ENCODE assay signal across 17 mouse cellular contexts in genomic region chr19:10057486-10058351, GRCm38 (mm10). TPM values are rescaled to one million over a fixed set of nuclear protein-coding genes. Genes with fewer than 3 reads are reported as not detected.
DNase-seq lines count a peak whose midpoint lies in the region; ATAC-seq lines count a peak whose summit lies in the region.
"Had no signal": no experiment of that assay in that cellular context is flagged by ENCODE, and none has a peak within 500 bp of the region (broad histone marks: within the 10 kb centered on the region; RNA-seq: fewer than 3 reads in every experiment).

No protein-coding gene starts in this region.

- ATAC-seq in intestine, embryonic 15.5 days = peak; percentile 55
- ATAC-seq in lung, embryonic 16.5 days (ENCODE audit: low read depth) = peak; percentile 18
- ATAC-seq: activated CD4-positive, CD25-positive, alpha-beta regulatory T cell, adult 4 months; forebrain, postnatal 0 days had no signal

- DNase-seq in 3134 (ENCODE audit: extremely low read depth, insufficient read length, low spot score) = peak; percentile 24
- peak; percentile 96 to 97 for DNase-seq in kidney, postnatal 36 days
- no peak for DNase-seq in urinary bladder, adult 18-20 months (ENCODE audit: low spot score in 2 of 2)
- no peak for DNase-seq in urinary bladder, adult 2 months (ENCODE audit: low spot score)
- no peak for DNase-seq in B cell, adult 2 months
- DNase-seq in cerebellum, postnatal 25 days = no peak
- DNase-seq: cerebellum, adult 11 months; forebrain, postnatal 0 days; heart, adult 2 months; left cerebral cortex, postnatal 4 days; right cerebral cortex, postnatal 25 days; thymus, postnatal 14 days had no signal

- WGBS in intestine, embryonic 15.5 days = 48% methylated on average over 11 of the region's 11 CpGs
- WGBS in lung, embryonic 16.5 days = 38% methylated on average over 11 of the region's 11 CpGs

- H3K4me2 ChIP-seq in intestine, embryonic 15.5 days (replicated peaks) = peak overlapping the region; percentile 32
- H3K4me2 ChIP-seq in lung, embryonic 16.5 days (ENCODE audit: low read depth, low read length) = no peak overlapping the region
- H3K4me2 ChIP-seq: embryonic facial prominence, embryonic 12.5 days; hindbrain, embryonic 14.5 days had no signal

- no peaks in the 10 kb centered on the region for H3K27me3 ChIP-seq in intestine, embryonic 15.5 days (replicated peaks)
- H3K27me3 ChIP-seq in lung, embryonic 16.5 days (ENCODE audit: control insufficient read depth, insufficient read depth, low read depth, low read length) = no peaks in the 10 kb centered on the region
- H3K27me3 ChIP-seq: embryonic facial prominence, embryonic 12.5 days had no signal

- no peak overlapping the region for H3K4me3 ChIP-seq in intestine, embryonic 15.5 days (replicated peaks)
- no peak overlapping the region for H3K4me3 ChIP-seq in lung, embryonic 16.5 days (ENCODE audit: low read length)
- H3K4me3 ChIP-seq: embryonic facial prominence, embryonic 12.5 days; heart, adult 2 months had no signal

- peaks cover 20% of the 10 kb centered on the region; the same call in 1 of the 2 replicates for H3K36me3 ChIP-seq in intestine, embryonic 15.5 days
- H3K36me3 ChIP-seq in lung, embryonic 16.5 days (ENCODE audit: control insufficient read depth, insufficient read depth, low read length) = peaks cover 48% of the 10 kb centered on the region

- peaks cover 27% of the 10 kb centered on the region for H3K4me1 ChIP-seq in intestine, embryonic 15.5 days (replicated peaks)
- peaks cover 66% of the 10 kb centered on the region for H3K4me1 ChIP-seq in lung, embryonic 16.5 days (replicated peaks; ENCODE audit: control insufficient read depth, insufficient read depth, low read length)
- H3K4me1 ChIP-seq: embryonic facial prominence, embryonic 12.5 days had no signal

- no peaks in the 10 kb centered on the region for H3K9me3 ChIP-seq in intestine, embryonic 15.5 days
- no peaks in the 10 kb centered on the region for H3K9me3 ChIP-seq in lung, embryonic 16.5 days (ENCODE audit: control insufficient read depth, low read length)
- H3K9me3 ChIP-seq: embryonic facial prominence, embryonic 12.5 days had no signal

- peak overlapping the region; percentile 42; the same call in 1 of the 2 replicates for H3K27ac ChIP-seq in intestine, embryonic 15.5 days
- H3K27ac ChIP-seq in lung, embryonic 16.5 days (ENCODE audit: low read length) = peak overlapping the region; percentile 83
- H3K27ac ChIP-seq: embryonic facial prominence, embryonic 12.5 days; heart, adult 2 months; hindbrain, embryonic 14.5 days had no signal

- no peak overlapping the region for H3K9ac ChIP-seq in intestine, embryonic 15.5 days
- H3K9ac ChIP-seq in lung, embryonic 16.5 days (ENCODE audit: low read length) = no peak overlapping the region
- H3K9ac ChIP-seq: embryonic facial prominence, embryonic 12.5 days; forebrain, postnatal 0 days; hindbrain, embryonic 14.5 days had no signal

RNA-seq across cellular contexts. Expression of gene Fads3, which starts 16.4 kb away (rescaled TPM):
- polyA plus RNA-seq in intestine, embryonic 15.5 days (2015; fragmentation: Nextera tagmentation; extraction: Ambion mirVana) = 15.1 and 16.3 TPM in 2 replicates
- 72.0 and 76.0 TPM in 2 replicates for polyA plus RNA-seq in lung, embryonic 16.5 days (2015; fragmentation: Nextera tagmentation; extraction: Ambion mirVana)
- 38.6 and 41.9 TPM in 2 replicates for polyA plus RNA-seq in urinary bladder, adult 2 months (2012; rRNA removed)
- polyA plus RNA-seq: activated CD4-positive, CD25-positive, alpha-beta regulatory T cell, adult 4 months had no signal

RNA-seq across cellular contexts. Expression of gene Fads2, which starts 43.8 kb away (rescaled TPM):
- polyA plus RNA-seq in intestine, embryonic 15.5 days (2015; fragmentation: Nextera tagmentation; extraction: Ambion mirVana) = 194 and 205 TPM in 2 replicates
- 67.5 and 74.5 TPM in 2 replicates for polyA plus RNA-seq in lung, embryonic 16.5 days (2015; fragmentation: Nextera tagmentation; extraction: Ambion mirVana)
- polyA plus RNA-seq in urinary bladder, adult 2 months (2012; rRNA removed) = 156 and 173 TPM in 2 replicates

RNA-seq across cellular contexts. Expression of gene Rab3il1, which starts 56.2 kb away (rescaled TPM):
- 34.7 and 35.0 TPM in 2 replicates for polyA plus RNA-seq in intestine, embryonic 15.5 days (2015; fragmentation: Nextera tagmentation; extraction: Ambion mirVana)
- 30.3 and 33.0 TPM in 2 replicates for polyA plus RNA-seq in lung, embryonic 16.5 days (2015; fragmentation: Nextera tagmentation; extraction: Ambion mirVana)
- polyA plus RNA-seq in urinary bladder, adult 2 months (2012; rRNA removed) = 22.0 and 23.6 TPM in 2 replicates

RNA-seq across cellular contexts. Expression of gene Best1, which starts 56.3 kb away (rescaled TPM):
- 0.50 and 0.58 TPM in 2 replicates for polyA plus RNA-seq in intestine, embryonic 15.5 days (2015; fragmentation: Nextera tagmentation; extraction: Ambion mirVana)
- polyA plus RNA-seq in lung, embryonic 16.5 days (2015; fragmentation: Nextera tagmentation; extraction: Ambion mirVana) = 1.1 and 1.4 TPM in 2 replicates
- polyA plus RNA-seq in urinary bladder, adult 2 months (2012; rRNA removed) = 3.8 and 4.2 TPM in 2 replicates
- polyA plus RNA-seq: activated CD4-positive, CD25-positive, alpha-beta regulatory T cell, adult 4 months had no signal

Comparison
In these comparisons a context has a peak if more than half of its experiments do, and no peak if none do; other contexts are left out.
1. DNase-seq: peak in 3134 (single experiment) and kidney, postnatal 36 days (2 of 2); none in urinary bladder, adult 18-20 months (0 of 2), urinary bladder, adult 2 months (single experiment), B cell, adult 2 months (0 of 2) and cerebellum, postnatal 25 days (0 of 2).